Mouse (Mus musculus): ENCODE data around the gene Ces1b. TPM values are rescaled to one million over a fixed set of nuclear protein-coding genes. Genes with fewer than 3 reads are reported as not detected.
A peak's percentile ranks its signal among the peaks of the same experiment; 100 is the strongest.

The Ces1b gene
- total RNA-seq (2022), result not detected

- DNase-seq (ENCODE audit: low spot score in 2 of 2), result no peak
Measured at GRCm38 (mm10) chr8:93079887-93080286, at the start of gene Ces1b. TSS of gene Ces1b (minus strand) at chr8:93080017.

GRCm38 (mm10) chr8:93126476-93126875, 46.7 kb upstream of the Ces1b start:
- no peak for DNase-seq (ENCODE audit: low spot score in 2 of 2)

- DNase-seq (ENCODE audit: low spot score in 2 of 2), result no peak
Measured at GRCm38 (mm10) chr8:93122005-93122404, 42.2 kb upstream of the Ces1b start.

DNA sequence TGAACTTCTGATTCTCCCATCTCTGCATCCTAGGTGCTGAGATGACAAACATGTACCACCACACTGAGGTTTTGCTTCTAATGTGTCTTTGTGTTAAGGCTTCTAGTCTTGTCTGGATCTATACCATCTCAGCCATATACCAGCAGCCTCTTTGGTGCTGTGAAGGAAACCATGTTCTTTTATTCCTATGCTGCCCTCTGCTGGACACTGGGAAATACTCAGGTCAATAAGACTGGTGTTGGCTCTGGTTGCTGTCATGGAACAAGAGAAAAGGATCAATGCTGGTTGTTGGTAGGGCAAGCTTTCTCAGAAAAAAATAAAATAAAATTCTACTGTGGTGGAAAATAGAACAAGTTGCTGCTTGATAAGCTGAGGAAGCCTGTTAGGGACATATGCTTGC, 15.6 kb upstream of the Ces1b start:
- DNase-seq (ENCODE audit: low spot score in 2 of 2), result peak in 1 of 2 experiments; percentile 5

DNA sequence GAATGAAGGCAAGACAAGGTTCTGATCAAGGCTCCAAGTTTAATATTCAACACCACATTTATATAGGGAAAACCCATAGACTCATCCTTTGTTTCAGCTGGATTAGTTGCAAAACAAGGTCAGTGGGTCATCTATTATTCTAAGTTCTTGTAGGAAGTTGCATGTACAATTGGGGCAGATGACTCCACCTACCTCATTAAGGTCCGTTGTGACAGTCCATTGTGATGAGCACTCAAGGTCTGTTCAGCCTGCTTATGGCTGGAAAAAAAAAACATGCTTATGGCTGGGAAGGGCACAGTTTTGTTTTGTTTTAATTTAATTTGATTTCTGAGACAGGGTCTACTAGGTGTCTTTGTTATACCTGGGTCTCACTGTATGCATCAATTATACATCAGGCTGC, 11.5 kb upstream of the Ces1b start:
- DNase-seq (ENCODE audit: low spot score in 2 of 2), result no peak

GRCm38 (mm10) chr8:93088686-93089122, 8.9 kb upstream of the Ces1b start:
- DNase-seq (ENCODE audit: low spot score in 2 of 2), result no peak

DNA sequence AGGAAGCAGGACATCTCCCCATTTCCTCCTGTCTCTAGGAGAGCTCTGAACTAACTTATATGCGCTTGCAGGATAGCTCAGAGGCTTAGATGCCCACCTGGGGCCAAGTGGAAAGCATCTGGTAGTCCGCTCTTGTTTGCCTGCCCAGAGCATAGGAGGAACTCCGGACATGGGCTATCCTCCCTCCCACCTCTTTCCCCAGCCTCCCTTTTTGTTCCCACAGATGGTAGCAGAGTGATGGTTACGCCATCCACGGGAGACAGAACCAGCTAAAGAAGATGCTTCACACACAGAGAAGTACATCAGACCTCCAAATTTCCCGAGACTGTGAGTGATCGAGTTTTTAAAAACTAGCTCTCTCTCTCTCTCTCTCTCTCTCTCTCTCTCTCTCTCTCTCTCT, 8.4 kb upstream of the Ces1b start:
- DNase-seq (ENCODE audit: low spot score in 2 of 2), result no peak

GRCm38 (mm10) chr8:93075251-93075650, 4.6 kb downstream of the Ces1b start:
- no peak for DNase-seq (ENCODE audit: low spot score in 2 of 2)

- DNase-seq (ENCODE audit: low spot score in 2 of 2), result no peak
Measured at GRCm38 (mm10) chr8:93063416-93064117, 16.2 kb downstream of the Ces1b start.

- peak in 1 of 2 experiments; percentile 28 for DNase-seq (ENCODE audit: low spot score in 2 of 2)
Measured at GRCm38 (mm10) chr8:93059185-93059584, 20.6 kb downstream of the Ces1b start.

- no peak for DNase-seq (ENCODE audit: low spot score in 2 of 2)
Measured at GRCm38 (mm10) chr8:93055238-93055637, 24.6 kb downstream of the Ces1b start.

DNA sequence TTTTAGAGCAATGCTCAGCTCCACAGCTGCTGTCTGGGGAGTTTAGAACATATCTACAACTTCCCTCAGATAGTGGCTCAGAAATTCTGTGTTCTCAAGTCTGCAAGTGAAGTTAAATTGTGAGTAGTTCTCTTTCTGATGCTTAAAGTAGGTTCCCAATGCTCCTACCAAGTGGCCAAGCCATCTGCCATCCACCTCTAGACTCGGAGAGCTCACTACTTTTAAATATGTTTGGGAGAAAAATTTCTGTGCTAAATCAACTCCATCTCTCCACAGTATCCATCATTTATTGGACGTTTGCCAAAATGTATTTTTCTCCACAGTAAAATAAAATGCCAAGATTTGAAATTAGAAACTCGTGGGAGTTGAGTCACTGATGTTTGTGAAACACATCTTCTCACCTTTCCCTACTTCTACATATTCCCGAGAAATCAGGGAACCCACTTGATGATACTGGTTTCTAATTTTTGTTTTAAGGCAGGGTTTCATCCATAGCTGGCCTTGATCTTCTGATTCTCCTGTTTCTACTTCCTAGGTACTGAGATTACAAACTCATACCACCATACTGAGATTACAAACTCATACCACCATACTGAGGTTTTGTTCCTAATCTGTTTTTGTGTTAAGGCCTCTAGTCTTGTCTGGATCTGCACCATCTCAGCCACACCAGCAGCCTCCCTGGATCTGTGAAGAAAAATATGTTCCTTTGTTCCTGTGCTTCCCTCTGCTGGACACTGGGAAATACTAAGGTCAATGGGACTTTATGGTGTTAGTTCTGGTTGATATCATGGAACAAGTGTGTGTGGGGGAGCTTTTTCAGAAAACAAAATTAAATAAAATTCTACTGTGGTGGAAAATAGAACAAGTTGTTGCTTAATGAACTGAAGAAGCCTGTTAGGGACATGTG, 31.1 kb downstream of the Ces1b start:
- DNase-seq (ENCODE audit: low spot score in 2 of 2), result peak in 1 of 2 experiments; percentile 34

- no peak for DNase-seq (ENCODE audit: low spot score in 2 of 2)
Measured at GRCm38 (mm10) chr8:93048092-93048491, 31.7 kb downstream of the Ces1b start, which contains the start of gene Ces1a. TSS of gene Ces1a (minus strand) at chr8:93048192.

GRCm38 (mm10) chr8:93043083-93043482, 36.7 kb downstream of the Ces1b start:
- DNase-seq (ENCODE audit: low spot score in 2 of 2), result no peak

GRCm38 (mm10) chr8:93040776-93041567, 38.8 kb downstream of the Ces1b start:
- DNase-seq (ENCODE audit: low spot score in 2 of 2), result no peak

DNA sequence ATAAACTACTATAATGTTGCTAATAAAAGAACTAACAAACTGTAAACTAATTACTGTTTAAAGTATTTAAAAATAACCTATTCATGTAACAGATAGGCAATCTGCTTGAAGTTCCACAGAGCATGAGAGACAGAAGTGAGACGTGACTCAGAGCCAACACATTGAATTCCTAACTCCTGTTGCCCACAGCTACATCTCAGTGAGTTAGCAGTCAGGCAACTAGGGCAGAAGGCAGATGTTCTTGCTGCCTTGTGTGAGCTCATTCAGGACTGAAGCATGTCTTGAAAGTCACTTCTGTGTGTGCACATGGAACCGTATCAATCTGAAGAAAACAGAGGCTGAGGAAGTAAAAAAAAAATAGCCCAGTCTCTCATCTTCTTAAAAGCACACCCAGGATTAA, 39.6 kb downstream of the Ces1b start:
- peak in 1 of 2 experiments; percentile 51 for DNase-seq (ENCODE audit: low spot score in 2 of 2)

DNA sequence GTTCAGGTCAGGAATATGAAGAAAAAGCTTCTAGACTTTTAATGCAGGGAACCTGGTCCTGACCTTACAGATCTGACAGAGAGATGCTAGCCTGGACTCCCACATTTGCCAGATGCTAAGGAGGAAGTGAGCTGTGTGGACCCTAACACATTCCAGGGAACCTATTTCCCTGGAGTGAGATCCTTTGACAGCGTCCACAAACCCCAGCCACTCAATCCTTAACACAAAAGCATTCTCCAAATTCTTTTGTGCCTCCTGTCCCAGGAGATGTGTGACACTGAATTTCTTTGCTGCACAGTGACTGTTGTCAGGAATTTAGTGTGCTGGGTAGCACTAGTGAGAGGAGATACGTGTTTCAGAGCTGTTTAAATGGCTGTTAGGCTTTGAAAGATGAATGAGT, 41.0 kb downstream of the Ces1b start:
- no peak for DNase-seq (ENCODE audit: low spot score in 2 of 2)

- no peak for DNase-seq (ENCODE audit: low spot score in 2 of 2)
Measured at GRCm38 (mm10) chr8:93030664-93031063, 49.2 kb downstream of the Ces1b start.

- DNase-seq (ENCODE audit: low spot score in 2 of 2), result no peak
Measured at GRCm38 (mm10) chr8:93021738-93022137, 58.1 kb downstream of the Ces1b start.

DNA sequence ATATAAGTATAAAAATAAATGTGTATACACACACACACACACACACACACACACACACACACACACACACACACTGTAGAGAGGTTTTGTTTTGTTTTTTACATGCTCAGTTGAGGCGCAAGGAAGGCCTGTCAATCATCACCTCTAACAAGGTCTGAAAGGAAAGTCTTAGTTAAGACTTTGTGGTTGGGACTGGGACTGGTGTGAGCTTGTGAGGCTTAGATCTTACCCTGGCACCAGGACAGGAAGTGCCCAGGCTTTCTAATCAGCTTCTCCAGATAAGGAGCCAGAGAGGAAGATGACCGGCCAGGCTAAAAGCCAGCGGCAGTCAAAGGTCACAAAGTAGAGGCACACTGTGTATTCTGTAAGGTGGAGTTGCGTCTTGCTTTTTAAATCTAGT, 65.5 kb downstream of the Ces1b start:
- no peak for DNase-seq (ENCODE audit: low spot score in 2 of 2)

DNA sequence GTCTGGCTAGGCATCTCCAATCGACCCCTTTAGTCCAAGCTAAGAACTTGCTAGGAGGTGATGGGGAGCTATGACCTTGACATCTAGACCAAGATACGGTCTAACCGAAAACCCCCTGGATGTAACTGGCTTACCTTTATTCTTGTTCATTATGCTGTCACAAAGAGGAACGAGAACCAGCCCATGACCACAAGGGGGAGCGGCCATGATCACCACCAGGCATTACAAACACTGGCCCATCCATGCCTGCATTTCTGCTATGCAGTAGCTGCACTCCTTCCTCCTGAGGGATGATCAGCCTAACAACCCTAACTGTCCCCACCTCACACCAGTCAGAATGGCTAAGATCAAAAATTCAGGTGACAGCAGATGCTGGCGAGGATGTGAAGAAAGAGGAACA, 67.6 kb downstream of the Ces1b start:
- DNase-seq (ENCODE audit: low spot score in 2 of 2), result no peak

DNA sequence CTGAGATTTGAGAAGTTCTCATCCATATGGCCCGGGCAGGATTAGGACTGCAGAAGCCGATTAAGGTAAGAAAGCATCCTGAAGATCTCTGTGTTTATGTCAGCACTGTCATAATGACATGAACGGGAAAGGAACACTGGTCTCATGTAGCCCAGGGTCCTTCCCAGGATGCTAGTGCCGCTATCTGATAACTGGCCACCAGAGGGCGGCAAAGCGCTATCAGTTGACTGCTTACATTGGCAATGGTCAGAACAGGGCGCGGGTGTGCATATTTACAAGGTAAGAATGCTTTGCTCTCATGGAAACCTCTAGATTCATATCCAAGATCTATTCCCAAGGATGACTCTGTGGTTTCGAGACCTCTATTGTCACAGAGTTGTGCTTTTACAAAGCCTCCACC, 68.4 kb downstream of the Ces1b start:
- DNase-seq (ENCODE audit: low spot score in 2 of 2), result peak; percentile 48 to 86

All from left cerebral cortex, adult 8-10 months (tissue).